Mouse (Mus musculus) forebrain, embryonic 13.5 days (tissue): ENCODE results near the gene 4933417A18Rik. TPM values are rescaled to one million over a fixed set of nuclear protein-coding genes. Genes with fewer than 3 reads are reported as not detected.
"Not testable (repeated sequence)": the region's sequence is repeated elsewhere in the genome, so short reads cannot be mapped to it uniquely, and the experiment has no call there.

ENCODE experiments used
- ATAC-seq: fragments of 200-750 bp; cut with Nextera tagmentation; 2 replicates; pipeline ENCODE4 v1.8.0; 2017
- H3K27ac ChIP-seq: fragments of 300-500 bp; sonication (generic); 2 replicates; pipeline ENCODE4 v1.5.1; 2015; ENCODE audit warnings: inconsistent platforms, mild to moderate bottlenecking, moderate library complexity
- H3K27me3 ChIP-seq: fragments of 300-500 bp; sonication (generic); 2 replicates; pipeline ENCODE4 v1.6.1; 2015; ENCODE audit warnings: mild to moderate bottlenecking, inconsistent platforms
- H3K36me3 ChIP-seq: fragments of 300-500 bp; sonication (generic); 2 replicates; pipeline ENCODE4 v1.6.1; 2015; ENCODE audit warnings: mild to moderate bottlenecking, inconsistent platforms; ENCODE audit not compliant: poor library complexity, severe bottlenecking
- H3K4me1 ChIP-seq: fragments of 300-500 bp; sonication (generic); 2 replicates; pipeline ENCODE4 v1.6.1; 2015; ENCODE audit warnings: inconsistent platforms
- H3K4me2 ChIP-seq: fragments of 300-500 bp; sonication (generic); 2 replicates; pipeline ENCODE4 v1.6.1; 2015; ENCODE audit warnings: inconsistent platforms, mild to moderate bottlenecking, moderate library complexity
- H3K4me3 ChIP-seq: fragments of 300-500 bp; sonication (generic); 2 replicates; pipeline ENCODE4 v1.5.1; 2015; ENCODE audit warnings: mild to moderate bottlenecking, inconsistent platforms
- H3K9ac ChIP-seq: fragments of 300-500 bp; sonication (generic); 2 replicates; pipeline ENCODE4 v1.6.1; 2015; ENCODE audit warnings: mild to moderate bottlenecking, inconsistent platforms
- H3K9me3 ChIP-seq: fragments of 300-500 bp; sonication (generic); replicated peaks from 2 replicates; pipeline ENCODE4 v1.6.1; 2016; ENCODE audit warnings: inconsistent platforms
- WGBS: fragments of 180-500 bp; shearing (Covaris S2); methylation state at CpG from one replicate; pipeline ENCODE4 v1.1.7; 2015; 5-methylcytosine and 5-hydroxymethylcytosine counted together
- polyA plus RNA-seq: library from polyadenylated mRNA; unstranded; fragments of >200 nt; fragmentation: Nextera tagmentation; extraction: Ambion mirVana; gene quantifications from 2 replicates; pipeline ENCODE4 v1.2.1, GENCODE M21; 2015

Gene 4933417A18Rik
- polyA plus RNA-seq, 1 experiment from 2014 or later: not detected

DNA sequence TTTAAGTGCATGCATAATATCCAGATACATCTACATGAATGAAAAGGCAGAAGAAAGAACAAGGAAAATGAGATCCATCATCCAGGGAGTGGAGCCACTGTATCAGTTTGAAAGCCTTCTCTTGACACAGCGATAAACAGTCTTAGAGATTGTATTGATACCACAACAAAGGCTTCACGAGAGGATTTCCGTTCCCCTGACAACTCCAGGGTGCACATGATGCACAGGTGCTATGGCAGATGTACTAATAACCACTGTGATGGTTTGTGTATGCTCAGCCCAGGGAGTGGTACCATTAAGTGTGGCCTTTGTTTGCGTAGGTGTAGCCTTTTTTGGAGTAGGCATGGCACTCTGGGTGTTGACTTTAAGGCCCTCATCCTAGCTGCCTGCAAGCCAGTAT lies 32.7 kb downstream of the 4933417A18Rik start:
- no peak overlapping the region for H3K9ac ChIP-seq
- no peak for ATAC-seq
- H3K36me3 ChIP-seq: no peaks in the 10 kb centered on the region
- H3K4me1 ChIP-seq: no peaks in the 10 kb centered on the region
- 84% methylated on average over 4 of the region's 4 CpGs for WGBS
- no peaks in the 10 kb centered on the region for H3K9me3 ChIP-seq
- no peak overlapping the region for H3K4me2 ChIP-seq
- H3K4me3 ChIP-seq: no peak overlapping the region
- no peaks in the 10 kb centered on the region for H3K27me3 ChIP-seq
- no peak overlapping the region for H3K27ac ChIP-seq

DNA sequence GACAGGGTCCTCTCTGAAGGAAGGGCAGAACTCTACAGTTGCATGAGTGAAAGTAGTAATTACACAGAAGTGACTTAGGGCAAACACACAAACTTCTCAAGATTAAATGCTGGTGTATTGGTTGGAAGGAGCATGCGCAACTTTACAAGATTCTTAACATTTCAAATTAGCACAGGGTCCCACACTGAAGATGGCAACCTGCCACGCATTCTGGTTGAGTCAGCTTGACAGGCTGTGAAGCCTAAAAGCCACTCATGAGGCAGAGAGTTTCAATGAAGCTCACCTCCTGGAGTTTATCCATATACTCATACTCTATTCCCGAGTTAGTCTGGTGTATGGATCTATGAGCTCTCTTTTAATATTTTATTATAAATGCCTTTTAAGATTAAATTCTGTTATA lies 33.9 kb downstream of the 4933417A18Rik start:
- H3K27ac ChIP-seq, H3K9me3 ChIP-seq, H3K27me3 ChIP-seq, H3K4me3 ChIP-seq, H3K9ac ChIP-seq, H3K4me2 ChIP-seq, ATAC-seq, H3K4me1 ChIP-seq, H3K36me3 ChIP-seq: not testable (repeated sequence)
- WGBS: 83% methylated on average over 3 of the region's 3 CpGs

DNA sequence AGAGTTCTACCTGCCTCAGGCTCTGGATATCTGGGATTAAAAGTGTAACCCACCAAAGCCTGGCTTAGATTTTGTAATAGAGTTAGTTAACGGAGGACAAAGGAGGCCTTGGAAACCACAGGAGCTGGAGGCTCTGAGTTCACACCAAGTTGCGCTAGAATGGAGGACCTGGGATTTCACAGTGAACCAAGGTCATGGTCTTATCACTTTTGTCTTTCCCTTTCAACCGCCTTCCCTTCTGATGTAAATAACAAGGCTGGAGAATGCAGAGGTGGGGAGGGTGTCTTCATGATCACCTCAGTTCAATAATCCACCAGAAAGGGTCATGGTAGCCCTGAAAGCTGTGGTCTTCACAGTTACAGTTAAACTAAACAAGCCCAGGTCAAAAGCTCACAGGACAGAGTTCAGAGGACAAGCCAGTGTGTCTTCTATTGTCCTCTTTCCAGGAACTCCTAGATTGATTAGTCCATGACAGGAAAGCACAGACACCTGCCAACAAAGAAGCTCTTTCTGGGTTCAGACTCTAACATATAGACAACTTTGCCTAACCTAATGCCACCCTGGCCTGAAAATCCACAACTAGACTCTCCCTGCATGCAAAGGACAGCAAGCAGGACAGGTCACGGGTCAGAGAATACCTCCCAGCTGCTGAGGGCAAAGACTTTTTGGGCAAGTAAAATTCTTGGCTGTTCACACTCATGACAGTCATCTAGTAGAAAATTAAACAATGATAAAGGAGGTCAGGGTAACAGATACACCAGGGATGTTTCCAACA lies 37.0 kb downstream of the 4933417A18Rik start:
- Histone ChIP-seq H3K27ac (no peak overlapping the region), H3K4me2 (no peak overlapping the region), H3K36me3 (no peaks in the 10 kb centered on the region), H3K4me3 (no peak overlapping the region), H3K4me1 (peaks cover 18% of the 10 kb centered on the region), H3K9me3 (no peaks in the 10 kb centered on the region), H3K9ac (no peak overlapping the region), H3K27me3 (peaks cover 29% of the 10 kb centered on the region)
- ATAC-seq: no peak
- 85% methylated on average over 4 of the region's 4 CpGs for WGBS

DNA sequence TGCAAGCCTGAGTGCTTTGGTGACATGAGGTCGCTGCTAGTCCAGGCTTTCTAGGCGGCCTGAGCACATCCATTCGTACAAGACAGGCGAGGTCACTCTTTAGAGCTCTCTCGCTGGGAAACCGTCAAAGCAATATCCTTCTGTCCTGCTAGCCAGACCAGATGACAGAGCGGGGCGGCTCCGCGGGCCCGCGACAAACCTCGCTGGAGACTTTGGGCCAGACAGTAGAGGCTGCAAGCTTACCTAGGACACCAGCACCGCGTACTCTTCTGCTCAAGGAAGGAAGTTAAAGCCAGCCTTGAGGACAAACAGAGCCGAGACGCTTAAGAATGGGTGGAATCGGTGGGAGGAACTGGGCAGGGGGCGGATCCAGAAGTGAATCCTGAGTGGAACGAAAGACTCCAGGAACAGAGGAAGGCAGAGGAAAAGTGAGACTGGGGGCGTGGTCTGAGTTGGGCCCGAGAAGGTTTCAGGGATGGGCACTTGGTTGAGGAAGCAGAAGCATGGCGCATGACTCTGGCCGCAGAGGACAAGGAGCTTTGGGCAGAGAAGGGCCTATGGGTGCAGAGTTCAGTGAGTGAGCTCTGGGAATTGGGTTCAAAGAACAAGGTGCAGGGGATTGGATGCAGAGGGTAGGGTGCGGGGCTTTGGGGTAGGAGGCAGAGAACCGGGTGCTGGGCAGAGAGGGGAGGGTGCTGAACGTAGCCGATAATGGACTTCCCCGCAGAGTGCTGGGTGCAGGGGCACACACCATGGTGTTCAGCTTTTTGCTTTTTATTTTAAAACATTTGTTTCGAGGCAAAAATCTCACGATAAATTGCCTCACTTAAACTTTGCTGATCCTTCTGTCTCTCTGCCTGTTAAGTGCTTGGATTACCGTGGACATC lies 39.5 kb downstream of the 4933417A18Rik start, which contains the start of gene Eci3:
Gene Eci3 (minus strand): TSS at position 300 of the 887 bp plus-strand sequence.
- Histone ChIP-seq H3K27me3 (peaks cover 31% of the 10 kb centered on the region), H3K4me3 (peak within 1 kb of the TSS; percentile 42), H3K4me1 (peaks cover 18% of the 10 kb centered on the region), H3K9me3 (no peaks in the 10 kb centered on the region), H3K36me3 (no peaks in the 10 kb centered on the region), H3K4me2 (peak within 1 kb of the TSS; percentile 73), H3K9ac (peak within 1 kb of the TSS; percentile 46), H3K27ac (no peak within 1 kb of the TSS)
- peak; percentile 57 for ATAC-seq
- WGBS: 3% methylated on average over 32 of the region's 32 CpGs

DNA sequence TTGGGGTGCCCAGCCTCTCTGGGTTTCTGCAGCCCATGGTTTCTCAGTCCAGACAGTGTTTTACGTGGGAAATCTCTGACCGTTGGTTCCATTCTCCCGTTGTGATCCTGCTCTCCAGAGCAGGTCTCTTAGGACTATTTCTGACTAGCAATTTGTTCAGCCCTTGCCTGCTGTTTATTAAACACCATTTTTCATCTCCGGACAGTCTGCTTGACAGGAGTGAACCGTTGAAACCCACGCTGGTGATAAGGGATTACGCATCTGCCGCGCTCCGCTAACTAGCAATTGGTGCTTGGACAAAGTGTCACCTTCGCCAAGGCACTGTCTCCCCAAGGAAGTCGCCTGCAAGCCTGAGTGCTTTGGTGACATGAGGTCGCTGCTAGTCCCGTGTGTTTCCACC lies 40.2 kb downstream of the 4933417A18Rik start:
- peaks cover 18% of the 10 kb centered on the region for H3K4me1 ChIP-seq
- no peak for ATAC-seq
- H3K27me3 ChIP-seq: peaks cover 31% of the 10 kb centered on the region
- 3% methylated on average over 14 of the region's 14 CpGs for WGBS
- peak overlapping the region; percentile 46; the same call in 1 of the 2 replicates for H3K9ac ChIP-seq
- H3K36me3 ChIP-seq: no peaks in the 10 kb centered on the region
- no peaks in the 10 kb centered on the region for H3K9me3 ChIP-seq
- no peak overlapping the region for H3K27ac ChIP-seq
- peak overlapping the region; percentile 73 for H3K4me2 ChIP-seq
- H3K4me3 ChIP-seq: peak overlapping the region; percentile 42

DNA sequence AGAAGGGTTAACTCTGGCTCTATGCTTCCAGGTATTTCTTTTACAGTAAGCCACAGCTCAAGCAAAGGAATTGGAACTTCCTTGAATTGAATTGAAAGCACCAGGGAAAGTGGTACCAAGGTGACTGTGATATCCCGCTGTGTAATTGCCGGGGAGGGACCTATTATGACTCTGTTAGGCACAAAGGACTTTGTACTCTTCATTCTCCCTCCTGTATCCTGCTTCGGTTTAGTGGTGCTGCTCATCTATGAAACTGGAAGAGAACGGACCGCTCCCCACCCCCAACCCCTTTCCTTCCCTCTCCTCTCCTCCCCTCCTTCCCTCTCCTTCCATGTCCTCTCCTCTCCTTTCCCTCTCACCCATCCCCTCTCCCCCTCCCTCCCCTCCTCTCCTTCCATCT lies 40.7 kb downstream of the 4933417A18Rik start:
- Histone ChIP-seq H3K9ac (no peak overlapping the region), H3K4me1 (peaks cover 18% of the 10 kb centered on the region), H3K4me3 (peak overlapping the region; percentile 42), H3K36me3 (no peaks in the 10 kb centered on the region), H3K9me3 (no peaks in the 10 kb centered on the region), H3K4me2 (peak overlapping the region; percentile 73), H3K27me3 (peaks cover 31% of the 10 kb centered on the region), H3K27ac (no peak overlapping the region)
- ATAC-seq: no peak
- WGBS: 5% methylated on average over 5 of the region's 5 CpGs

DNA sequence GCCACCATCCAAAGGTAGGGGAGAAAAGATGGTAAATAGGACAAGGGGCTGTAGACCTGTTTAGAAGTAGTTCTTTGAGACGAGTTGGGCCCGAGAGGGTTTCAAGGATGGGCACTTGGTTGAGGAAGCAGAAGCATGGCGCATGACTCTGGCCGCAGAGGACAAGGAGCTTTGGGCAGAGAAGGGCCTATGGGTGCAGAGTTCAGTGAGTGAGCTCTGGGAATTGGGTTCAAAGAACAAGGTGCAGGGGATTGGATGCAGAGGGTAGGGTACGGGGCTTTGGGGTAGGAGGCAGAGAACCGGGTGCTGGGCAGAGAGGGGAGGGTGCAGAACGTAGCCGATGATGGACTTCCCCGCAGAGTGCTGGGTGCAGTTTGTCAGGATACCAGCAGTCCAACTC lies 41.4 kb downstream of the 4933417A18Rik start:
- not testable (repeated sequence) for H3K4me2 ChIP-seq, H3K9ac ChIP-seq, ATAC-seq, H3K36me3 ChIP-seq, H3K27ac ChIP-seq, H3K4me3 ChIP-seq, H3K9me3 ChIP-seq
- peaks cover 31% of the 10 kb centered on the region for H3K27me3 ChIP-seq
- H3K4me1 ChIP-seq: peaks cover 18% of the 10 kb centered on the region
- WGBS: 67% methylated on average over 9 of the region's 9 CpGs

DNA sequence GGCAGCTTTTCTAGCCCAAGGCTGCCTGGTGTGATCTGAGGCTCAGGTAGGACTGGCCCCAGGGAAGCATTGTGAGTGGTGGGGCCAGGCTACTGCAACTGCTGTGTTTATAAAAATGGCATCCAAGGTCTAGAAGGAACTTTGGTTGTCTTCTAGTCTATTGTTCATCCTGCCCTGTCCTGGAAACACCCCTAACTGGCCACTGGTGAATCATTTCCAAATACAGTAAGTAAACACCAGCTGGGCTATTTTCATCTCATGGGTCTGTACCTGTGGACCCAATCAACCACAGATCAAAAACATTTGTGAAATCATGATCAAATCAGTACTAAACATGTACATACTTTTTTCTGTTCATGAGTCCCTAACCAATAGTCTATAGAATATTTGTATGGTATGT lies 48.2 kb downstream of the 4933417A18Rik start:
- H3K36me3 ChIP-seq: peaks cover 16% of the 10 kb centered on the region
- H3K9ac ChIP-seq, H3K4me1 ChIP-seq, H3K4me3 ChIP-seq, H3K27me3 ChIP-seq, ATAC-seq, H3K9me3 ChIP-seq, H3K27ac ChIP-seq, H3K4me2 ChIP-seq: not testable (repeated sequence)

DNA sequence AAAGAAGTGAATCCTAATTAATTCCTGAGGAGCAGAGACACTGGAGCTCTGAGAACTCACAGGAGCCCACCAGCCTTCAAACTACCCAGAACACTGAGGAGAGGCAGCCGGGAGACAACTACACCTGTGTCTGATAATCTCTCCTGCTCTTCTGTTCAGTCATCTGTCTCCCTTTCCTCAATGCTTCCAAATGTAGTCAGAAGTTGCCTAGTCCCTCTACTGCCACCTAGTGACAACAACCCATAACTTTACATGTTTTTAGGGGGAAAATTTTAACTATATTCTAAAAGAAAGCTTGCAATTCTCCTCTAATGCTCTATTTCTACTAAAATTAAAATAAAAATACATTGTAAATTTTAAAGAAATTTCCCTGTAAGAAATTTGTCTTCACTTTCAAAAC lies 48.9 kb downstream of the 4933417A18Rik start:
- Histone ChIP-seq H3K36me3 (peaks cover 23% of the 10 kb centered on the region), H3K4me1 (no peaks in the 10 kb centered on the region), H3K9ac (no peak overlapping the region), H3K9me3 (no peaks in the 10 kb centered on the region), H3K27me3 (no peaks in the 10 kb centered on the region), H3K27ac (no peak overlapping the region), H3K4me3 (no peak overlapping the region), H3K4me2 (no peak overlapping the region)
- WGBS: 68% methylated on average over 1 of the region's 1 CpGs
- ATAC-seq: no peak

DNA sequence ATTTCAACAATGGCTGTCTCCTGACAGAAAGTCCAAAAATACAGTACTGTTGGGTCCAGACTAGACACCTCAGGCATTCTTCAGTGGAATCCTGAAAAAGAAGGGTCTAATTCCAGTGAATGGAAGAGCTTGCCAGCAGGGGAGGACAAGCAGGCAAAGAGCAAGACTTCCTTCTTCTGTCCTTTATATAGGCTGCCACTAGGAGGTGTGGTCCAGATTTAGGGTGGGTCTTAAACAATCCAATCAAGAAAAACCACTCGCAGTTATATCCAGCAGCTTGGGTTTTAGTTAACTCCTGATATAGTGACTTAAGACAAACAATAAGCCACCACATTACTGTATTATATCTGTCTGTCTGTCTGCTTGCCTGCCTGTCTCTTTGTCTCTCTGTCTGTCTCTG lies 49.6 kb downstream of the 4933417A18Rik start:
- Histone ChIP-seq H3K4me3 (no peak overlapping the region), H3K9me3 (no peaks in the 10 kb centered on the region), H3K9ac (no peak overlapping the region), H3K27ac (no peak overlapping the region), H3K36me3 (peaks cover 29% of the 10 kb centered on the region), H3K27me3 (no peaks in the 10 kb centered on the region), H3K4me2 (no peak overlapping the region), H3K4me1 (no peaks in the 10 kb centered on the region)
- ATAC-seq: no peak
- 67% methylated on average over 1 of the region's 1 CpGs for WGBS

DNA sequence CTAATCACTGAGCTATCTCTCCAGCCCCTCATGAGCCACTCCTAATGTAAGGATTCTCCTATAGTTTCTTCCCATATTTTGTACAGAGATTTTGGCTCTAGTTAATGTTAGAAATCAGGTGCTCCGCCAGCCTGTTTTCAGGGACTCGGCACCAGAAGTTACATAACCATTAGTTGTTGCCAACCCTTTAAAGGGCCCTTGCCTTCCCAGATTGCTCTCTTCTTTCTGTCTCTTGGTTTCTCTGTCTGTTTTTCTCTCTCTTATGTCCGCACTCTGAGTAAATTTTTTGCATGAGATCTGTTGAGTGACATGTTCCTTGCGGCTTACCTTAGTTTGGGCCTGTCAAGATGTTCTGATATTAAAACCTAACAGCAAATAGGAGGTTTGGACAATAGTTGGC lies 51.9 kb downstream of the 4933417A18Rik start:
- no peak overlapping the region for H3K4me3 ChIP-seq
- ATAC-seq: no peak
- 95% methylated on average over 4 of the region's 4 CpGs for WGBS
- H3K4me2 ChIP-seq: no peak overlapping the region
- H3K27ac ChIP-seq: no peak overlapping the region
- peaks cover 51% of the 10 kb centered on the region for H3K36me3 ChIP-seq
- no peaks in the 10 kb centered on the region for H3K27me3 ChIP-seq
- H3K4me1 ChIP-seq: no peaks in the 10 kb centered on the region
- H3K9me3 ChIP-seq: no peaks in the 10 kb centered on the region
- H3K9ac ChIP-seq: no peak overlapping the region

DNA sequence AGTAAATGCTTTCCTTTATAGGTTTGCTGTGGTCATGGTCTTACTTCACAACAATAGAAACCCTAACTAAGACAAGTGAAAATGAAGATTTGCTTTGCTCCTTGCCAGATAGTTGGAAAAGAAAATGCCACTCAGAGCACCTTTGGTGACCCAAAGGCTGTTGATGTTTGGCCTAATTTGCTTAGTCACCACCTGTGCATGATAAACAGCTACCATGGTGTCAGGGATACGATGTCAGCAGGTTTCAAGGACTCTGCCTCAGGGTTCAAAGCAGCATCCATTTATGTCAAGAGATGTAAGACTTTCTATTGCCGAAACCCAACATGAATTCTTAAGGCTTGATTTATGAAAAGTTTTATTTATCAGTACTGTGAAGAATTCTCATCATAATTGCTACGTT lies 53.2 kb downstream of the 4933417A18Rik start:
- Histone ChIP-seq H3K9ac (no peak overlapping the region), H3K36me3 (peaks cover 61% of the 10 kb centered on the region), H3K4me3 (no peak overlapping the region), H3K4me2 (no peak overlapping the region), H3K27me3 (no peaks in the 10 kb centered on the region), H3K4me1 (no peaks in the 10 kb centered on the region), H3K9me3 (no peaks in the 10 kb centered on the region), H3K27ac (no peak overlapping the region)
- no peak for ATAC-seq
- WGBS: 92% methylated on average over 3 of the region's 3 CpGs
